Mouse (Mus musculus) neutrophil, adult 5-6 weeks (primary cell): ENCODE data around the gene Adamts16. TPM values are rescaled to one million over a fixed set of nuclear protein-coding genes. Genes with fewer than 3 reads are reported as not detected.
"Not testable (repeated sequence)": the region's sequence is repeated elsewhere in the genome, so short reads cannot be mapped to it uniquely, and the experiment has no call there.

ENCODE experiments used
- ATAC-seq: fragments of 151-379, 151-347 bp; 2 replicates; pipeline ENCODE4 v1.8.0; 2017; ENCODE audit warnings: mild to moderate bottlenecking, moderate TSS enrichment; ENCODE audit not compliant: insufficient number of reproducible peaks, poor library complexity, low FRiP score, severe bottlenecking; ENCODE audit errors: extremely low read depth
- total RNA-seq: library from RNA; stranded (forward); fragments of 200-1000 nt; gene quantifications from 2 replicates; pipeline ENCODE4 v1.2.3, GENCODE M21; 2017

The Adamts16 gene
- total RNA-seq, result not detected in 2 replicates

GRCm38 (mm10) chr13:70841421-70841904 lies at the start of gene Adamts16:
Adamts16 (minus strand) TSS chr13:70841811.
- ATAC-seq, result no peak

GRCm38 (mm10) chr13:70887136-70887535 lies 45.5 kb upstream of the Adamts16 start:
- no peak for ATAC-seq

GRCm38 (mm10) chr13:70885006-70885405 lies 43.4 kb upstream of the Adamts16 start:
- no peak for ATAC-seq

- no peak for ATAC-seq
These were observed 42.6 kb upstream of the Adamts16 start for GRCm38 (mm10) chr13:70883891-70884890.

GRCm38 (mm10) chr13:70879971-70880370 lies 38.4 kb upstream of the Adamts16 start:
- ATAC-seq, result not testable (repeated sequence)

GRCm38 (mm10) chr13:70877550-70877913 lies 35.9 kb upstream of the Adamts16 start:
- no peak for ATAC-seq

GRCm38 (mm10) chr13:70876648-70877549 lies 35.3 kb upstream of the Adamts16 start:
- no peak for ATAC-seq

GRCm38 (mm10) chr13:70875411-70875949 lies 33.9 kb upstream of the Adamts16 start:
- ATAC-seq, result no peak

GRCm38 (mm10) chr13:70874741-70875140 lies 33.1 kb upstream of the Adamts16 start:
- no peak for ATAC-seq

GRCm38 (mm10) chr13:70873851-70874250 lies 32.2 kb upstream of the Adamts16 start:
- ATAC-seq, result not testable (repeated sequence)

GRCm38 (mm10) chr13:70871049-70871448 lies 29.4 kb upstream of the Adamts16 start:
- ATAC-seq, result no peak

GRCm38 (mm10) chr13:70866971-70867625 lies 25.5 kb upstream of the Adamts16 start:
- ATAC-seq, result no peak

- ATAC-seq, result no peak
These were observed 24.3 kb upstream of the Adamts16 start for GRCm38 (mm10) chr13:70865867-70866266.

GRCm38 (mm10) chr13:70862162-70862908 lies 20.7 kb upstream of the Adamts16 start:
- ATAC-seq, result no peak

GRCm38 (mm10) chr13:70853601-70854000 lies 12.0 kb upstream of the Adamts16 start:
- ATAC-seq, result no peak

GRCm38 (mm10) chr13:70846933-70847332 lies 5.3 kb upstream of the Adamts16 start:
- no peak for ATAC-seq

GRCm38 (mm10) chr13:70845526-70845925 lies 3.9 kb upstream of the Adamts16 start:
- no peak for ATAC-seq

GRCm38 (mm10) chr13:70842126-70842525 lies 515 bp upstream of the Adamts16 start:
- no peak for ATAC-seq
